10 mouse cellular contexts compared by ENCODE assay signal in genomic region chr9:51103808-51104514, GRCm38 (mm10). TPM values are rescaled to one million over a fixed set of nuclear protein-coding genes. Genes with fewer than 3 reads are reported as not detected.
DNase-seq lines count a peak whose midpoint lies in the region; ATAC-seq and TF ChIP-seq lines count a peak whose summit lies in the region.
"Had no signal": no experiment of that assay in that cellular context is flagged by ENCODE, and none has a peak within 500 bp of the region (broad histone marks: within the 10 kb centered on the region; RNA-seq: fewer than 3 reads in every experiment).

No protein-coding gene starts in this region.

- peak overlapping the region; percentile 100 for H3K4me2 ChIP-seq in embryonic facial prominence, embryonic 11.5 days (ENCODE audit: low read depth, low read length)
- H3K4me2 ChIP-seq in midbrain, embryonic 14.5 days (ENCODE audit: low read length): peak overlapping the region; percentile 100

- DNase-seq in ES-E14 (ENCODE audit: low read depth, low spot score): peak; percentile 6
- peak; percentile 61 to 86 for DNase-seq in adrenal gland, adult (ENCODE audit: inconsistent age in 2 of 2, low spot score in 1 of 2)
- DNase-seq in embryonic facial prominence, embryonic 11.5 days (ENCODE audit: low spot score): peak; percentile 50
- DNase-seq in heart, postnatal 36 days: peak; percentile 9 to 17
- DNase-seq in limb, embryonic 10.5 days (ENCODE audit: low spot score): peak; percentile 83
- peak; percentile 53 for DNase-seq in midbrain, embryonic 14.5 days
- DNase-seq in urinary bladder, postnatal 14 days (ENCODE audit: low spot score): peak; percentile 29
- DNase-seq in thymus, postnatal 10 days (ENCODE audit: low spot score in 2 of 2): no peak

- no peaks in the 10 kb centered on the region for H3K27me3 ChIP-seq in embryonic facial prominence, embryonic 11.5 days (ENCODE audit: control insufficient read depth, insufficient read depth, low read length)
- peaks cover 26% of the 10 kb centered on the region for H3K27me3 ChIP-seq in limb, embryonic 10.5 days (ENCODE audit: low read depth, poor library complexity, severe bottlenecking)
- 0 out of 2 replicates have a peak, but pooled peaks cover 6% of the 10 kb centered on the region for H3K27me3 ChIP-seq in midbrain, embryonic 14.5 days (ENCODE audit: control insufficient read depth, insufficient read depth, low read length)

- H3K27ac ChIP-seq in ES-E14 (ENCODE audit: insufficient read depth, low read depth, low read length, poor library complexity, severe bottlenecking): no peak overlapping the region
- H3K27ac ChIP-seq in embryonic facial prominence, embryonic 11.5 days (replicated peaks; ENCODE audit: low read depth, low read length): no peak overlapping the region
- peak overlapping the region; percentile 87 for H3K27ac ChIP-seq in limb, embryonic 10.5 days
- H3K27ac ChIP-seq in midbrain, embryonic 14.5 days (replicated peaks; ENCODE audit: low read depth, low read length): no peak overlapping the region

- H3K9ac ChIP-seq in ES-E14 (ENCODE audit: insufficient read depth, low read depth, low read length, poor library complexity, severe bottlenecking): peak overlapping the region; percentile 8
- H3K9ac ChIP-seq in embryonic facial prominence, embryonic 11.5 days (replicated peaks; ENCODE audit: low read length): peak overlapping the region; percentile 77
- peak overlapping the region; percentile 64 for H3K9ac ChIP-seq in midbrain, embryonic 14.5 days (replicated peaks; ENCODE audit: low read length)

- peak; percentile 75 for ATAC-seq in embryonic facial prominence, embryonic 11.5 days (replicated peaks; ENCODE audit: insufficient number of reproducible peaks, low FRiP score, low TSS enrichment, low read depth)
- ATAC-seq in midbrain, embryonic 14.5 days (ENCODE audit: low FRiP score, low TSS enrichment): peak; percentile 53; the same call in 1 of the 2 replicates

- in situ Hi-C loops in ES-E14 (cut with MboI; ENCODE audit: low sequenced_read_pairs in 2 of 2, unreplicated experiment in 2 of 2): no loop called here

- peak overlapping the region; percentile 53 to 65 for H3K4me3 ChIP-seq in ES-E14 (ENCODE audit: insufficient read depth in 1 of 2, low read depth in 1 of 2, low read length in 2 of 2, poor library complexity in 1 of 2, severe bottlenecking in 1 of 2)
- H3K4me3 ChIP-seq in embryonic facial prominence, embryonic 11.5 days (ENCODE audit: low read depth, low read length): peak overlapping the region; percentile 55
- H3K4me3 ChIP-seq in limb, embryonic 10.5 days: peak overlapping the region; percentile 71
- H3K4me3 ChIP-seq in midbrain, embryonic 14.5 days (replicated peaks; ENCODE audit: low read depth, low read length): peak overlapping the region; percentile 54

- intact Hi-C loops in heart, postnatal 36 days (cut with DNase I): loop anchor here (2.0 kb wide), 1 partner anchor 27 kb away; the partner anchor contains the start of gene Layn

- H3K4me1 ChIP-seq in ES-E14 (ENCODE audit: control insufficient read depth in 2 of 2, insufficient read depth in 2 of 2, low read length in 2 of 2, poor library complexity in 1 of 2): peaks cover 0 to 8% of the 10 kb centered on the region in 2 experiments; a peak in 2 of 4 replicates
- no peaks in the 10 kb centered on the region for H3K4me1 ChIP-seq in embryonic facial prominence, embryonic 11.5 days (ENCODE audit: control insufficient read depth, insufficient read depth, low read length)
- H3K4me1 ChIP-seq in limb, embryonic 10.5 days: peaks cover 25% of the 10 kb centered on the region
- H3K4me1 ChIP-seq in midbrain, embryonic 14.5 days (ENCODE audit: control insufficient read depth, insufficient read depth, low read length): 0 out of 2 replicates have a peak, but pooled peaks cover 9% of the 10 kb centered on the region

- no peaks in the 10 kb centered on the region for H3K36me3 ChIP-seq in ES-E14 (ENCODE audit: control insufficient read depth, insufficient read depth, low read length, poor library complexity, severe bottlenecking)
- no peaks in the 10 kb centered on the region for H3K36me3 ChIP-seq in embryonic facial prominence, embryonic 11.5 days (replicated peaks; ENCODE audit: control insufficient read depth, insufficient read depth, low read depth, low read length)
- no peaks in the 10 kb centered on the region for H3K36me3 ChIP-seq in limb, embryonic 10.5 days
- H3K36me3 ChIP-seq in midbrain, embryonic 14.5 days (ENCODE audit: control insufficient read depth, insufficient read depth, low read length): no peaks in the 10 kb centered on the region

- H3K9me3 ChIP-seq in ES-E14 (ENCODE audit: control insufficient read depth, insufficient read depth, low read depth, low read length): no peaks in the 10 kb centered on the region
- no peaks in the 10 kb centered on the region for H3K9me3 ChIP-seq in embryonic facial prominence, embryonic 11.5 days (replicated peaks; ENCODE audit: control insufficient read depth, low read length)
- no peaks in the 10 kb centered on the region for H3K9me3 ChIP-seq in limb, embryonic 10.5 days (replicated peaks)
- no peaks in the 10 kb centered on the region for H3K9me3 ChIP-seq in midbrain, embryonic 14.5 days (ENCODE audit: control insufficient read depth, low read length)

- 12% methylated on average over 28 of the region's 30 CpGs for WGBS in embryonic facial prominence, embryonic 11.5 days
- WGBS in limb, embryonic 10.5 days: 11% methylated on average over 30 of the region's 30 CpGs
- 11% methylated on average over 30 of the region's 30 CpGs for WGBS in midbrain, embryonic 14.5 days

TF ChIP-seq in ES-E14, 5 proteins besides CTCF, POLR2A, EP300 and RAD21:
- TF ChIP-seq HCFC1 (IDR thresholded peaks at IDR 0.05; ENCODE audit: borderline replicate concordance, insufficient read depth, low read length): no peak
TF ChIP-seq in ES-E14: peak in this region for 0.

RNA-seq across cellular contexts. Expression of gene 4833427G06Rik, which starts 2.1 kb away (rescaled TPM):
- 0.22 and 0.32 TPM in 2 replicates for total RNA-seq in ES-E14 (2012; rRNA removed)
- not detected in 2 replicates for polyA plus RNA-seq in embryonic facial prominence, embryonic 11.5 days (2014; fragmentation: Nextera tagmentation; extraction: Ambion mirVana)
- total RNA-seq in heart, postnatal 36 days (2021): not detected
- 0.15 TPM in 1 of 2 replicates, not detected in the other for polyA plus RNA-seq in limb, embryonic 10.5 days (2016; fragmentation: Nextera tagmentation; extraction: Ambion mirVana)
- 0.31 TPM in 1 of 2 replicates, not detected in the other for polyA plus RNA-seq in midbrain, embryonic 14.5 days (2014; fragmentation: Nextera tagmentation; extraction: Ambion mirVana)
- total RNA-seq: neutrophil, adult 5-6 weeks had no signal
- polyA plus RNA-seq: erythroblast, embryonic 14.5 days had no signal

RNA-seq across cellular contexts. Expression of gene Layn, which starts 27.1 kb away (rescaled TPM):
- 1.4 and 2.8 TPM in 2 replicates for total RNA-seq in ES-E14 (2012; rRNA removed)
- polyA plus RNA-seq in embryonic facial prominence, embryonic 11.5 days (2014; fragmentation: Nextera tagmentation; extraction: Ambion mirVana): 1.6 and 5.6 TPM in 2 replicates
- total RNA-seq in heart, postnatal 36 days (2021): 1 to 10 TPM; 6.5 to 6.9 TPM
- 1.0 and 3.7 TPM in 2 replicates for polyA plus RNA-seq in limb, embryonic 10.5 days (2016; fragmentation: Nextera tagmentation; extraction: Ambion mirVana)
- 0.72 and 0.84 TPM in 2 replicates for polyA plus RNA-seq in midbrain, embryonic 14.5 days (2014; fragmentation: Nextera tagmentation; extraction: Ambion mirVana)
- polyA plus RNA-seq: erythroblast, embryonic 14.5 days had no signal

RNA-seq across cellular contexts. Expression of gene Btg4, which starts 43.3 kb away (rescaled TPM):
- not detected in 2 replicates for total RNA-seq in ES-E14 (2012; rRNA removed)
- not detected in 2 replicates for polyA plus RNA-seq in embryonic facial prominence, embryonic 11.5 days (2014; fragmentation: Nextera tagmentation; extraction: Ambion mirVana)
- total RNA-seq in heart, postnatal 36 days (2021): not detected
- polyA plus RNA-seq in limb, embryonic 10.5 days (2016; fragmentation: Nextera tagmentation; extraction: Ambion mirVana): not detected in 2 replicates
- polyA plus RNA-seq in midbrain, embryonic 14.5 days (2014; fragmentation: Nextera tagmentation; extraction: Ambion mirVana): not detected in 2 replicates
- total RNA-seq: neutrophil, adult 5-6 weeks had no signal
- polyA plus RNA-seq: erythroblast, embryonic 14.5 days had no signal

Comparison
In these comparisons a context has a peak if more than half of its experiments do, and no peak if none do; other contexts are left out.
1. DNase-seq: peak in ES-E14 (single experiment), adrenal gland, adult (2 of 2), embryonic facial prominence, embryonic 11.5 days (single experiment), heart, postnatal 36 days (2 of 2), limb, embryonic 10.5 days (single experiment), midbrain, embryonic 14.5 days (single experiment) and urinary bladder, postnatal 14 days (single experiment); none in thymus, postnatal 10 days (0 of 2).
2. H3K9ac ChIP-seq: peak in every context shown above with its lines; median percentile 77 in embryonic facial prominence, embryonic 11.5 days; 64 in midbrain, embryonic 14.5 days; 8 in ES-E14.
3. Peak in every context shown above with its lines, with median percentiles within 50 percentile points of each other: H3K4me3 ChIP-seq.